Mouse (Mus musculus): ENCODE results near the gene Dguok. TPM values are rescaled to one million over a fixed set of nuclear protein-coding genes. Genes with fewer than 3 reads are reported as not detected.

Gene Dguok
- polyA plus RNA-seq, 1 experiment from 2014 or later, result 80.3 TPM

- Histone ChIP-seq H3K36me3 (peaks cover 11% of the 10 kb centered on the region; the same call in 1 of the 2 replicates), H3K4me2 (peak overlapping the region; percentile 63), H3K27me3 (no peaks in the 10 kb centered on the region), H3K4me1 (peaks cover 72% of the 10 kb centered on the region), H3K4me3 (peak overlapping the region; percentile 69; the same call in 1 of the 2 replicates), H3K9me3 (no peaks in the 10 kb centered on the region), H3K9ac (peak overlapping the region; percentile 75; the same call in 1 of the 2 replicates), H3K27ac (0 out of 2 replicates have a peak overlapping the region, but pooled peaks have one; percentile 92)
- 64% methylated on average over 5 of the region's 5 CpGs for WGBS
- ATAC-seq (ENCODE audit: borderline replicate concordance, extremely low read depth, low FRiP score, low TSS enrichment), result no peak
Observed at GRCm38 (mm10) chr6:83439781-83440180, 67.0 kb downstream of the Dguok start.

DNA sequence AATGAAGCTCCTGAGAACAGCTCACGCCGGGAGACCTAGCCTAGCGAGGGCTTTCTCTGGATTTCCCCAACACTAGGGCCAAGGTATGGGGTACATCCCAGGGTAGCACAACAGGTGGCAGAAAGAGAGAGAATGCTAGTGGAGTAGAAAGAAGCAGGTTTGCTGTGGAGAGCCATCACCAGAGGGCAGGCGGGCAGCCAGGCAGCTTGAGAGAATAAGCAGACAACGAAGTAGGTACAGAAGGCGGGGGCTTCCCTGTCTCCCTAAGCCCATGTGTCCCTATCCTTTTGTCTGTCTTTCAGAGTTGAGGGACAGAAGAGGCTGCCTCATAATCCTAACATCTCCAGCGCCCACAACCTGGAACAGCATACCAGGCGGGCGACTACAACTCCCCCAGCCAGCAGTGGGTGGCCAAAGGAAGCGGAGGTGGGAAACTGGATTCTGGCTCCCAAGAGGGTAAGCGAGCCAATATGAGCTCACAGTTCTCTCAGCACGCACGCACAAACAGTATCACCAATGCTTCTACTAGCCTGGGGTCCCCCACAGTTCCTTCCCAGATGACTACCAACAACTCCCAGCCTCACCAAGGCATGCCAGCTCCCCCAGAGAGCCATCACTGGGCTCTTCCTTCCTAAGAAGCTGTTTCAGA is 67.5 kb downstream of the Dguok start:
- peak overlapping the region; percentile 63; the same call in 1 of the 2 replicates for H3K4me2 ChIP-seq
- H3K4me1 ChIP-seq, result peaks cover 69% of the 10 kb centered on the region
- no peak for ATAC-seq (ENCODE audit: borderline replicate concordance, extremely low read depth, low FRiP score, low TSS enrichment)
- no peak overlapping the region for H3K27ac ChIP-seq
- H3K4me3 ChIP-seq, result no peak overlapping the region
- 86% methylated on average over 13 of the region's 13 CpGs for WGBS
- H3K27me3 ChIP-seq, result no peaks in the 10 kb centered on the region
- no peaks in the 10 kb centered on the region for H3K9me3 ChIP-seq
- no peak overlapping the region for H3K9ac ChIP-seq
- H3K36me3 ChIP-seq, result peaks cover 11% of the 10 kb centered on the region; the same call in 1 of the 2 replicates

GRCm38 (mm10) chr6:83438584-83438983 is 68.2 kb downstream of the Dguok start:
- Histone ChIP-seq H3K9me3 (no peaks in the 10 kb centered on the region), H3K27me3 (no peaks in the 10 kb centered on the region), H3K27ac (no peak overlapping the region), H3K4me2 (peak overlapping the region; percentile 63; the same call in 1 of the 2 replicates), H3K36me3 (peaks cover 11% of the 10 kb centered on the region; the same call in 1 of the 2 replicates), H3K9ac (no peak overlapping the region), H3K4me1 (peaks cover 69% of the 10 kb centered on the region), H3K4me3 (no peak overlapping the region)
- WGBS, result 79% methylated on average over 3 of the region's 3 CpGs
- no peak for ATAC-seq (ENCODE audit: borderline replicate concordance, extremely low read depth, low FRiP score, low TSS enrichment)

- H3K4me2 ChIP-seq, result no peak overlapping the region
- H3K9ac ChIP-seq, result no peak overlapping the region
- H3K27me3 ChIP-seq, result no peaks in the 10 kb centered on the region
- no peak overlapping the region for H3K27ac ChIP-seq
- H3K4me3 ChIP-seq, result no peak overlapping the region
- H3K4me1 ChIP-seq, result peaks cover 67% of the 10 kb centered on the region
- peaks cover 11% of the 10 kb centered on the region; the same call in 1 of the 2 replicates for H3K36me3 ChIP-seq
- no peak for ATAC-seq (ENCODE audit: borderline replicate concordance, extremely low read depth, low FRiP score, low TSS enrichment)
- no peaks in the 10 kb centered on the region for H3K9me3 ChIP-seq
- 44% methylated on average over 3 of the region's 3 CpGs for WGBS
Observed at GRCm38 (mm10) chr6:83437802-83438201, 69.0 kb downstream of the Dguok start.

- Histone ChIP-seq H3K4me2 (no peak overlapping the region), H3K27ac (no peak overlapping the region), H3K9ac (no peak overlapping the region), H3K4me3 (no peak overlapping the region), H3K36me3 (peaks cover 11% of the 10 kb centered on the region; the same call in 1 of the 2 replicates), H3K4me1 (peaks cover 67% of the 10 kb centered on the region), H3K27me3 (no peaks in the 10 kb centered on the region), H3K9me3 (no peaks in the 10 kb centered on the region)
- 83% methylated on average over 3 of the region's 3 CpGs for WGBS
- no peak for ATAC-seq (ENCODE audit: borderline replicate concordance, extremely low read depth, low FRiP score, low TSS enrichment)
Observed at GRCm38 (mm10) chr6:83437225-83437624, 69.5 kb downstream of the Dguok start.

DNA sequence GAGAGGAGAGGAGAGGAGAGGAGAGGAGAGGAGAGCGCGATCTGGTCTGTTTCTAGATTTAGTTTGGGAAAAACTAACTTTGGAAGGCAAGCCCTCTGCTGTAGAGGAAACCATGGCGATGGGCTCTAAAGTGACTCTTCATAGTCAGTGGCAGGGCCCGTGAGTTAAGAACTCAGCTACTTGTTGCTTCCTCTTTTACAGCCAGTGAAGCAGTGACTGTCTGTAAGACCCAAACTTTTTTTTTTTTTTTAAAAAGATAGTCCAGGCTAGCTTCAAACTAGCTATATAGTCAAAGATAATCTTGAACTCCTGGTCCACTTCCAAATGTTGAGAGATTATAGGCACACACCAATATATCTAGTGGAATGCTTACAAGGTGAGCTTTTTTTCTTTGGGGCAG is 70.2 kb downstream of the Dguok start:
- no peaks in the 10 kb centered on the region for H3K9me3 ChIP-seq
- no peak for ATAC-seq (ENCODE audit: borderline replicate concordance, extremely low read depth, low FRiP score, low TSS enrichment)
- no peaks in the 10 kb centered on the region for H3K27me3 ChIP-seq
- no peak overlapping the region for H3K4me3 ChIP-seq
- H3K36me3 ChIP-seq, result peaks cover 11% of the 10 kb centered on the region; the same call in 1 of the 2 replicates
- no peak overlapping the region for H3K27ac ChIP-seq
- 62% methylated on average over 4 of the region's 4 CpGs for WGBS
- no peak overlapping the region for H3K4me2 ChIP-seq
- no peak overlapping the region for H3K9ac ChIP-seq
- H3K4me1 ChIP-seq, result peaks cover 65% of the 10 kb centered on the region

DNA sequence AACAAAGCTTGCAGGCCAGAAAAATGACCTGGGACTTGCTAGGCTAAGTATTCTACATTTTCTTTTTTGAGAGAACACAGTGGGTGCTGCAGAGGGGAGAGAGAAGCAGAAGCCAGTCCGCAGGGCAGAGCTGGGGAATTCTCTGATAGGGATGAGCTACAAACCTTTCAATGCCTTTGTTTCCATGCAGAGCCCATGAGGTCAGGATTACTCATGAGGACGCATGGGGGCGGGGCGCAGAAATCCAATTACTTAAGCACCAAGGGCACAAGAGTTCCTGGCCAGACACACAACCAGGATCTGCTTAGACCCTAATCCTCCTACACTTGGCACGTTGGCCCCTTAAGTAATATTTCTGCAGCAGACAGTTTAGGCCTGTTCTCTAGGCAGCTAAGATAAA is 71.6 kb downstream of the Dguok start:
- WGBS, result 62% methylated on average over 5 of the region's 5 CpGs
- H3K27ac ChIP-seq, result no peak overlapping the region
- H3K9ac ChIP-seq, result no peak overlapping the region
- no peak overlapping the region for H3K4me3 ChIP-seq
- ATAC-seq (ENCODE audit: borderline replicate concordance, extremely low read depth, low FRiP score, low TSS enrichment), result no peak
- peaks cover 55% of the 10 kb centered on the region for H3K4me1 ChIP-seq
- H3K27me3 ChIP-seq, result no peaks in the 10 kb centered on the region
- peaks cover 11% of the 10 kb centered on the region; the same call in 1 of the 2 replicates for H3K36me3 ChIP-seq
- no peaks in the 10 kb centered on the region for H3K9me3 ChIP-seq
- H3K4me2 ChIP-seq, result no peak overlapping the region

GRCm38 (mm10) chr6:83433546-83433945 is 73.2 kb downstream of the Dguok start:
- peaks cover 18% of the 10 kb centered on the region for H3K36me3 ChIP-seq
- ATAC-seq (ENCODE audit: borderline replicate concordance, extremely low read depth, low FRiP score, low TSS enrichment), result no peak
- no peak overlapping the region for H3K4me3 ChIP-seq
- no peak overlapping the region for H3K4me2 ChIP-seq
- H3K9me3 ChIP-seq, result no peaks in the 10 kb centered on the region
- whole genome bisulfite sequencing, result 62% methylated on average over 4 of the region's 4 CpGs
- H3K9ac ChIP-seq, result no peak overlapping the region
- peaks cover 43% of the 10 kb centered on the region for H3K4me1 ChIP-seq
- H3K27me3 ChIP-seq, result no peaks in the 10 kb centered on the region
- H3K27ac ChIP-seq, result peak overlapping the region; percentile 36; the same call in 1 of the 2 replicates

DNA sequence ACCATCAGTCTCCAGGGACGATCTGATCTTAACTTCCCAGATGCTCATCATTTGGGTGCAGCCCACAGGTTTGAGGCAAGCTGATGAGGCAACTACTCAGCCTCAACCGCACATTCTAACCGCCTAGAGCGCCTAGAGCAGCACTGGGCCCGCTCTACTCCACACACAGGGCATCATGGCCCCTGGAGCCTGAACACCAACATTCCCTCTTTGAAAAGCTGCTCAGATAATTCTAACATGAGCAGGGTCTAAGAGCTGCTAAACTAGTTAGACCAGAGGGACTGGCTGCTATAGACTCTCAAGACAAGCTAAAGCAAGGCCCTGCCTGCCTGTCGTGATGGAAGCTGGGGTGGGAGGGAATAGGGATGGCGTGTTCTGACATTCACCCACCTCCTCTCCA is 73.8 kb downstream of the Dguok start:
- no peaks in the 10 kb centered on the region for H3K9me3 ChIP-seq
- peaks cover 22% of the 10 kb centered on the region for H3K36me3 ChIP-seq
- WGBS, result 63% methylated on average over 7 of the region's 7 CpGs
- no peak overlapping the region for H3K9ac ChIP-seq
- H3K4me1 ChIP-seq, result peaks cover 43% of the 10 kb centered on the region
- no peaks in the 10 kb centered on the region for H3K27me3 ChIP-seq
- H3K4me2 ChIP-seq, result no peak overlapping the region
- ATAC-seq (ENCODE audit: borderline replicate concordance, extremely low read depth, low FRiP score, low TSS enrichment), result no peak
- no peak overlapping the region for H3K4me3 ChIP-seq
- peak overlapping the region; percentile 43 for H3K27ac ChIP-seq

Other genes starting within 250 kb of the Dguok start
- 32.5 and 35.0 TPM in 2 replicates for gene Mthfd2, start 181.1 kb downstream of the Dguok start, polyA plus RNA-seq (2015; fragmentation: Nextera tagmentation; extraction: Ambion mirVana)
- gene Mob1a, start 181.0 kb downstream of the Dguok start, polyA plus RNA-seq (2015; fragmentation: Nextera tagmentation; extraction: Ambion mirVana), result 71.8 and 77.0 TPM in 2 replicates
- gene Bola3, start 157.8 kb downstream of the Dguok start, polyA plus RNA-seq (2015; fragmentation: Nextera tagmentation; extraction: Ambion mirVana), result 125 and 130 TPM in 2 replicates
- 36.1 and 37.1 TPM in 2 replicates for gene Tet3, start 47.9 kb downstream of the Dguok start, polyA plus RNA-seq (2015; fragmentation: Nextera tagmentation; extraction: Ambion mirVana)
- gene Actg2, start 29.3 kb upstream of the Dguok start, polyA plus RNA-seq (2015; fragmentation: Nextera tagmentation; extraction: Ambion mirVana), result 172 and 210 TPM in 2 replicates
- gene Stambp, start 65.8 kb upstream of the Dguok start, polyA plus RNA-seq (2015; fragmentation: Nextera tagmentation; extraction: Ambion mirVana), result 21.0 and 23.3 TPM in 2 replicates
- gene Clec4f, start 149.2 kb upstream of the Dguok start, polyA plus RNA-seq (2015; fragmentation: Nextera tagmentation; extraction: Ambion mirVana), result not detected in 2 replicates
- not detected in 2 replicates for gene Cd207, start 170.9 kb upstream of the Dguok start, polyA plus RNA-seq (2015; fragmentation: Nextera tagmentation; extraction: Ambion mirVana)
- not detected in 2 replicates for gene Vax2, start 204.3 kb upstream of the Dguok start, polyA plus RNA-seq (2015; fragmentation: Nextera tagmentation; extraction: Ambion mirVana)
- gene Atp6v1b1, start 236.0 kb upstream of the Dguok start, polyA plus RNA-seq (2015; fragmentation: Nextera tagmentation; extraction: Ambion mirVana), result 0.35 and 0.45 TPM in 2 replicates